Mouse (Mus musculus): ENCODE results near the gene Tmem270.

Gene Tmem270

DNA sequence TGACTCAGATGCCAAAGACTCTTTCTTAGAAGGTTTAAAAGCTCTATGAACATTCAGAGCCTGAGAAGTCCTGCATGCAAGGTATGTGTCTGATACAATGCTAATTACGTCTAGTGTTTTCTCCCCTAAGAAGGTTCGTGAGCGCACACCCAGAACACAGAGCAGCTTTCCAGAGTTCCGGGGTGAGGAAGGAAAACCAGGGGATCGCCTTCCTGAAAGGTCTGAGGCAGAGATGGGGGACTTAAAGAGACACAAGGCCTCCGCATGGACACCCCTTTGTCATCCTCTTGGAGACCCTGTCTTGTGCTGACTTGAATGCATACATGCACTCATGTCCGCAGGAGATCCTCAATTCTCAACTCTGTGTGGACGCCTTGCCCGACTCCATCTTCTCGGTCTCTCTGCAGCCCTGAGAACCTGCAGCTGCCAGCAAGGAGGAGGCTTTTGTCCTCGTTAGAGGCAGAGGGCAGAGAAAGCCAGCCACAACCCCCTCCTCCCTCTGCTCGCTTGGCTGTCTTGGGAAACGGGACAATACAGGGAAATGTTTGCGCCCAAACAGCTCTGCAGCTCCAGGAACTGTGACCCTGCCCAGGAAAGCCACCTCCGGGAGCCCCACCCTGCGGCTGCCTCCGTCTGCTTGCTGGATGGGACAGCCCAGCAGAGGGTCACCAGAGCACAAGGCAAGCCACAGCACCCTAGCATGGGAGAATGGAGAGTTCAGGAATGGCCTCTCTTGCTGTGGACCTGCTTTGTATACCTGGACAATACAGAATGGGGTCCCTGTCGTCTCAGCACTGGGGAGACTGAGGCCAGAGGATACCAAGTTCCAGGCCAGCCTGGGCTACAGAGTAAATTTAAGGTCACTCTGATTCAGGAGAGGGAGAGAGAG is 18.8 kb downstream of the Tmem270 start:
- DNase-seq (ENCODE audit: low spot score in 2 of 2), result peak in 1 of 2 experiments; percentile 44

DNA sequence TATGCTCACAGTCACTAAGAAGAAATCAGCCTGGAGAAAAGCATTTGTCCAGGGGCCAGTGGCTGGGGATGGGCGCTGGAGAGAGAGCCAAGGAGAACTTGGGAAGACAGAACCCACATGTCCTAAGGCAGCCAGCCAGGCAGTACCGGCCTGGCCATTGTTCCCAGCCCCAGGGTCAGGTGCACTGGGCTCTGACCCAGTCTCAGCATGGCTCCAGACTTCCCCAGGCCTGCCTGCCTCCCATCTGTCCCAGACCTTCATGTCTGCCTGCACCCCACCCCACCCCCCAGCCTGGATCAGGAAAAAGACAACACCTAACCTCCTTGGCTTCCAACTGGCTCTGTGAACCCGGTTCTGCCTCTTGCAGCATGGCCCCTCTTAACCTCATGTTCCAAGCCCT is 23.5 kb downstream of the Tmem270 start:
- peak in 1 of 2 experiments; percentile 27 for DNase-seq (ENCODE audit: low spot score in 2 of 2)

DNA sequence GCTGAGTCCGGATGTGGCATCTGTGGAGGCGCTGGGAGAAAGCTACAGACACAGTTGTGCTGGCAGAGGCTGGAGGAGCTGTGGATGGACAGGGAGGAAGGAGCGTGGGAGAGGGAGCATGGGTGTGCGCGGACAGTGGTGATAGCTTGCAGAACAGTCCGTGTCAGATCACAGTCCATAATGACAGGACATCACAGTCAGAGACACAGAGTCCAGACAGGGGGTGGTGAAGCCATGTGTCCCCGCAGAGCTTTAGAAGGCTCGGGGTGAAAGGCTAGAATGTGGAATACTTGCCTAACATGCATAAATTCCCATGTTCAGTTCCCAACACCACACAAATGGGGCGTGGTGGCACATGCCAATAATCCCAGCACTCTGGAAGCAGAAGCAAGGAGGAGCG is 29.7 kb downstream of the Tmem270 start:
- DNase-seq (ENCODE audit: low spot score in 2 of 2), result no peak

GRCm38 (mm10) chr5:134875245-134875644 is 31.3 kb downstream of the Tmem270 start:
- no peak for DNase-seq (ENCODE audit: low spot score in 2 of 2)

GRCm38 (mm10) chr5:134873956-134874879 is 32.3 kb downstream of the Tmem270 start:
- peak in 1 of 2 experiments; percentile 40 for DNase-seq (ENCODE audit: low spot score in 2 of 2)

GRCm38 (mm10) chr5:134873034-134873433 is 33.5 kb downstream of the Tmem270 start:
- DNase-seq (ENCODE audit: low spot score in 2 of 2), result no peak

GRCm38 (mm10) chr5:134872597-134872996 is 33.9 kb downstream of the Tmem270 start:
- no peak for DNase-seq (ENCODE audit: low spot score in 2 of 2)

- no peak for DNase-seq (ENCODE audit: low spot score in 2 of 2)
Measured at GRCm38 (mm10) chr5:134868506-134868905, 38.0 kb downstream of the Tmem270 start.

GRCm38 (mm10) chr5:134867320-134868144 is 39.0 kb downstream of the Tmem270 start:
- DNase-seq (ENCODE audit: low spot score in 2 of 2), result no peak

DNA sequence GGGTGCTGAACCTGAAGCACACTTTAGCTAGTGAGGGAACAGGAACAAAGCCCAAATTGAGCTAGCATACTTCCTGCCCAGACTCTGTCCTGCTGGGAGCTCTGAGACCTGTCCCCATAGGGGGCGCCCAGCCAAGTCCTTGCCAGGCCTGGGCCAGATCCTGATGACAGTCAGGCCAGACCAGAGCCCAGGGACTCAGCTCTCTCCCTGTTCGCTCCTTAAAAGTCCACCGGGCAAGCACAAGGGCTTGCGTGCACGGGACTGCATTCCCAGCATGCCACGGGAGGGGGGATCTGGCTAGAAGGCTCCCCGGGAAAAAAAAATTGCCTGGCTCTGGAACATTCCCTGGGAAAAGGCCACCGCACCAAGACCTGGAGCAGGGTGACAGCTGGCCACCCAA is 41.4 kb downstream of the Tmem270 start:
- peak in 1 of 2 experiments; percentile 28 for DNase-seq (ENCODE audit: low spot score in 2 of 2)

DNA sequence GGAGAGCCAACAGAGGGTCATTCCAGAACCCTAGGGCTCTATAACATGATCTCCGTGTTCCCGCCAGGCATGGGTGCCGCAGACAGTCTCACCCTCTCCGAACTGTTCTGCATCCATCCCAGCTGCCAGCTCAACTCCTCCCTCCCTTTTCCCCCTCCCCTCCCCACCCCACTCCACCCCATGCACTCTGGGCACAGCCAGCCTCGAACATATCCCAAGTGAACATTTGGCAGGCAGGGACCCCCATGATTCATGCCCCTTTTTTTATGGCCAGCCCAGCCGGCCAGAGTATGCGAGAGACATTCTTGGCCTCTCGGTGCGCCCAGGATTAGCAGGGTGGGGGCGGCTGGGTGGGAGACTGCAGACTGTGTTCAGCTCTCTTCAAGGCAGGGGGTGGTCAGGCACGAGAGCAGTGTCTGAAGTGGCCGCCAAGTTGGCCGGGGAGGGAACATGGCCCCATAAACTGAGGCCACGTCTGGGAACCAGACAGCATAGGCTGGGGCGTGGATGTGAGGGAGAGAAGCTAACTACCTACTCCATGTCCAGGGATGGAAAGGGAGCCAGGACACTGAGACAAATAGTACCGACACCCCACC is 44.5 kb downstream of the Tmem270 start:
- no peak for DNase-seq (ENCODE audit: low spot score in 2 of 2)

- DNase-seq (ENCODE audit: low spot score in 2 of 2), result no peak
Measured at GRCm38 (mm10) chr5:134859193-134859592, 47.3 kb downstream of the Tmem270 start.

GRCm38 (mm10) chr5:134858378-134858777 is 48.2 kb downstream of the Tmem270 start:
- no peak for DNase-seq (ENCODE audit: low spot score in 2 of 2)

- DNase-seq (ENCODE audit: low spot score in 2 of 2), result no peak
Measured at GRCm38 (mm10) chr5:134852873-134853272, 53.7 kb downstream of the Tmem270 start.
